Mouse (Mus musculus) cerebellum, adult 9-11 months (tissue): ENCODE results near the gene Bmi1.

Source experiments
- DNase-seq: peaks from one replicate; pipeline ENCODE4 v3.0.0; 2022

Gene Bmi1

DNA sequence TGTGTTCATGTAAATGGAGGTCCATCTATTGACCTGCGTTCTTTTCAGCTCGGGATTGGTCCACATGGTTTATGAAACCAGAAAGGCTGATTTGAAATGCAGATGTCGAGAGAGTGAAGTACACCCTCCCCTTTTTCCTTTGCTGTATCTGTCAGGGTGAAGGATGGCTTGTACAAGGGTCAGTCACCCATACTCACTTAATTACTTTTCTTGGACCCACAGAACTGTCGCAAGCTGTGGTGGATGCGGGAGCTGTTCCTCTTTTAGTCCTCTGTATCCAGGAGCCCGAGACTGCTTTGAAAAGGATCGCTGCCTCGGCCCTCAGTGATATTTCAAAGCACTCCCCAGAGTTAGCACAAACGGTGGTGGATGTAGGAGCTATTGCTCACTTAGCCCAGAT lies 54.9 kb downstream of the Bmi1 start:
- DNase-seq: no peak

DNA sequence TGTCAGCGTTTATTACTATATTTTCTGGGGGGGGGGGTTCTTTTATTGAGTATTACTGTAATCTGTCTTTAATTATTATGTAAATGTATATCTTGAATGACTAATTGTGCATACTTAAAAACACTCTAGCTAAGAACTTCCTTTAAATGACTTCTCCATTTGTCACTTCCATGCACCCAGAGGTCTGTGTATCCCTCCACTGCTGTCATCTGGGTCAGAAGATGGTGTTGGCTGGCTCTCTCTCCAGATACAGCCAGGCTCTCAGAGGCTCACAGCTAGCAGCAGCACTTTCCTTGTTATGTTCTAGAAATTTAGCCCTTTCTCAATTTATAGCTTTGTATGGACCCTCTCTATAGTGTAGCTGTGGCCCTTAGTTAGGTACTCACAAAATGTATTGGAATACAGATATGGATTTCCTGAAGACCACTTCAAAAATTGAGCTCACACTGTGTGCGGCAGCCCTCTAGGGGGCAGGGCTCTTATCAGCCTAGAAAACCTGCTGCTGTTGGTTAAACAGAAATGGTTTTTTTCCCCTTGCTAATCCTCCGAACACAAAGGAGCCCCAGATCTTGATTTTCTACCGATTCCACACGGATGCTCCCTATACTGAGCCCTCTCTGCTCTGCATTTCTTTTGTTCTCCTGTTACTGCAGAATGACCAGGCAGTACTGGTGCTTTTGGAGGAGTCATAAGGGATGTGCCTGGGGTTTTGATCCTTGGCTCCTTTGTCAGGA lies 57.7 kb downstream of the Bmi1 start:
- no peak for DNase-seq
